Mouse (Mus musculus) intestine, embryonic 15.5 days (tissue): ENCODE measurements around the gene Coro1b. TPM values are rescaled to one million over a fixed set of nuclear protein-coding genes. Genes with fewer than 3 reads are reported as not detected.

Source experiments
- ATAC-seq: fragments of 200-750 bp; cut with Nextera tagmentation; 2 replicates; pipeline ENCODE4 v1.8.0; 2017; ENCODE audit warnings: moderate TSS enrichment, moderate library complexity
- H3K27ac ChIP-seq: fragments of 300-500 bp; sonication (generic); 2 replicates; pipeline ENCODE4 v1.5.1; 2015; ENCODE audit warnings: mild to moderate bottlenecking, inconsistent platforms
- H3K27me3 ChIP-seq: fragments of 300-500 bp; sonication (generic); replicated peaks from 2 replicates; pipeline ENCODE4 v1.6.1; 2015; ENCODE audit warnings: inconsistent platforms
- H3K36me3 ChIP-seq: fragments of 300-500 bp; sonication (generic); 2 replicates; pipeline ENCODE4 v1.6.1; 2015; ENCODE audit warnings: inconsistent platforms
- H3K4me1 ChIP-seq: fragments of 300-500 bp; sonication (generic); replicated peaks from 2 replicates; pipeline ENCODE4 v1.6.1; 2015; ENCODE audit warnings: inconsistent platforms
- H3K4me2 ChIP-seq: fragments of 300-500 bp; sonication (generic); replicated peaks from 2 replicates; pipeline ENCODE4 v1.6.1; 2015; ENCODE audit warnings: mild to moderate bottlenecking, inconsistent platforms
- H3K4me3 ChIP-seq: fragments of 300-500 bp; sonication (generic); replicated peaks from 2 replicates; pipeline ENCODE4 v1.5.1; 2015; ENCODE audit warnings: inconsistent platforms
- H3K9ac ChIP-seq: fragments of 300-500 bp; sonication (generic); 2 replicates; pipeline ENCODE4 v1.6.1; 2015; ENCODE audit warnings: inconsistent platforms
- H3K9me3 ChIP-seq: fragments of 300-500 bp; sonication (generic); 2 replicates; pipeline ENCODE4 v1.6.1; 2016; ENCODE audit warnings: inconsistent platforms
- WGBS: fragments of 180-500 bp; shearing (Covaris S2); methylation state at CpG from one replicate; pipeline ENCODE4 v1.1.7; 2015; 5-methylcytosine and 5-hydroxymethylcytosine counted together
- polyA plus RNA-seq: library from polyadenylated mRNA; unstranded; fragments of >200 nt; fragmentation: Nextera tagmentation; extraction: Ambion mirVana; gene quantifications from 2 replicates; pipeline ENCODE4 v1.2.1, GENCODE M21; 2015

Gene Coro1b
- polyA plus RNA-seq, 1 experiment from 2014 or later: 207 TPM

- H3K27ac ChIP-seq: no peak overlapping the region
- H3K9me3 ChIP-seq: no peaks in the 10 kb centered on the region
- peaks cover 7% of the 10 kb centered on the region; the same call in 1 of the 2 replicates for H3K36me3 ChIP-seq
- H3K4me2 ChIP-seq: no peak overlapping the region
- H3K4me1 ChIP-seq: peaks cover 18% of the 10 kb centered on the region
- H3K9ac ChIP-seq: no peak overlapping the region
- ATAC-seq: no peak
- 63% methylated on average over 3 of the region's 3 CpGs for WGBS
- H3K4me3 ChIP-seq: no peak overlapping the region
- no peaks in the 10 kb centered on the region for H3K27me3 ChIP-seq
Measured at GRCm38 (mm10) chr19:4147022-4147405, 1.4 kb upstream of the Coro1b start.

GRCm38 (mm10) chr19:4147782-4148490, 483 bp upstream of the Coro1b start:
- no peaks in the 10 kb centered on the region for H3K9me3 ChIP-seq
- H3K27me3 ChIP-seq: no peaks in the 10 kb centered on the region
- peaks cover 18% of the 10 kb centered on the region for H3K4me1 ChIP-seq
- peak overlapping the region; percentile 82 for H3K4me2 ChIP-seq
- 41% methylated on average over 9 of the region's 9 CpGs for WGBS
- no peak overlapping the region for H3K27ac ChIP-seq
- ATAC-seq: peak; percentile 44; the same call in 1 of the 2 replicates
- peaks cover 9% of the 10 kb centered on the region; the same call in 1 of the 2 replicates for H3K36me3 ChIP-seq
- H3K4me3 ChIP-seq: peak overlapping the region; percentile 91
- H3K9ac ChIP-seq: peak overlapping the region; percentile 91

- WGBS: under 1% methylated on average over 7 of the region's 8 CpGs
- Histone ChIP-seq H3K4me1 (peaks cover 18% of the 10 kb centered on the region), H3K27me3 (no peaks in the 10 kb centered on the region), H3K4me3 (peak overlapping the region; percentile 91), H3K27ac (peak overlapping the region; percentile 72), H3K36me3 (peaks cover 9% of the 10 kb centered on the region), H3K4me2 (peak overlapping the region; percentile 82), H3K9me3 (no peaks in the 10 kb centered on the region), H3K9ac (peak overlapping the region; percentile 91)
- ATAC-seq: peak; percentile 55; the same call in 1 of the 2 replicates
Measured at GRCm38 (mm10) chr19:4148819-4149218, 400 bp downstream of the Coro1b start.

- Histone ChIP-seq H3K4me1 (peaks cover 18% of the 10 kb centered on the region), H3K27me3 (no peaks in the 10 kb centered on the region), H3K4me3 (peak overlapping the region; percentile 91), H3K4me2 (peak overlapping the region; percentile 82), H3K27ac (no peak overlapping the region; the same call in 1 of the 2 replicates), H3K36me3 (peaks cover 9% of the 10 kb centered on the region), H3K9me3 (no peaks in the 10 kb centered on the region), H3K9ac (peak overlapping the region; percentile 91)
- ATAC-seq: 0 out of 2 replicates have a peak, but pooled peaks have one; percentile 5
- 79% methylated on average over 11 of the region's 11 CpGs for WGBS
Measured at GRCm38 (mm10) chr19:4149283-4149682, 864 bp downstream of the Coro1b start.

GRCm38 (mm10) chr19:4149764-4150461, 1.5 kb downstream of the Coro1b start:
- Histone ChIP-seq H3K36me3 (peaks cover 9% of the 10 kb centered on the region), H3K9ac (0 out of 2 replicates have a peak overlapping the region, but pooled peaks have one; percentile 91), H3K27ac (no peak overlapping the region), H3K27me3 (no peaks in the 10 kb centered on the region), H3K4me2 (peak overlapping the region; percentile 82), H3K4me1 (peaks cover 18% of the 10 kb centered on the region), H3K4me3 (peak overlapping the region; percentile 91), H3K9me3 (no peaks in the 10 kb centered on the region)
- ATAC-seq: 0 out of 2 replicates have a peak, but pooled peaks have one; percentile 4
- 92% methylated on average over 17 of the region's 17 CpGs for WGBS

- 89% methylated on average over 22 of the region's 22 CpGs for WGBS
- Histone ChIP-seq H3K4me2 (no peak overlapping the region), H3K36me3 (peaks cover 9% of the 10 kb centered on the region), H3K4me3 (no peak overlapping the region), H3K9ac (no peak overlapping the region), H3K9me3 (no peaks in the 10 kb centered on the region), H3K27ac (no peak overlapping the region), H3K27me3 (no peaks in the 10 kb centered on the region), H3K4me1 (peaks cover 18% of the 10 kb centered on the region)
- no peak for ATAC-seq
Measured at GRCm38 (mm10) chr19:4150567-4151487, 2.4 kb downstream of the Coro1b start.

- no peak overlapping the region for H3K4me3 ChIP-seq
- H3K36me3 ChIP-seq: peaks cover 9% of the 10 kb centered on the region
- no peak overlapping the region for H3K4me2 ChIP-seq
- no peak overlapping the region for H3K9ac ChIP-seq
- no peak overlapping the region for H3K27ac ChIP-seq
- H3K4me1 ChIP-seq: peaks cover 18% of the 10 kb centered on the region
- 70% methylated on average over 5 of the region's 5 CpGs for whole genome bisulfite sequencing
- H3K27me3 ChIP-seq: no peaks in the 10 kb centered on the region
- no peaks in the 10 kb centered on the region for H3K9me3 ChIP-seq
- no peak for ATAC-seq
Measured at GRCm38 (mm10) chr19:4151488-4151860, 3.1 kb downstream of the Coro1b start.

- ATAC-seq: no peak
- no peak overlapping the region for H3K27ac ChIP-seq
- H3K9me3 ChIP-seq: no peaks in the 10 kb centered on the region
- H3K9ac ChIP-seq: no peak overlapping the region
- H3K27me3 ChIP-seq: no peaks in the 10 kb centered on the region
- no peak overlapping the region for H3K4me2 ChIP-seq
- H3K4me3 ChIP-seq: no peak overlapping the region
- H3K36me3 ChIP-seq: peaks cover 9% of the 10 kb centered on the region
- WGBS: 88% methylated on average over 5 of the region's 5 CpGs
- H3K4me1 ChIP-seq: peaks cover 18% of the 10 kb centered on the region
Measured at GRCm38 (mm10) chr19:4151898-4152297, 3.5 kb downstream of the Coro1b start.

GRCm38 (mm10) chr19:4152445-4153231, 4.2 kb downstream of the Coro1b start:
- H3K9ac ChIP-seq: no peak overlapping the region
- ATAC-seq: no peak
- H3K27me3 ChIP-seq: no peaks in the 10 kb centered on the region
- H3K4me2 ChIP-seq: no peak overlapping the region
- H3K9me3 ChIP-seq: no peaks in the 10 kb centered on the region
- H3K4me3 ChIP-seq: no peak overlapping the region
- peaks cover 16% of the 10 kb centered on the region for H3K4me1 ChIP-seq
- H3K36me3 ChIP-seq: peaks cover 15% of the 10 kb centered on the region
- WGBS: 85% methylated on average over 8 of the region's 8 CpGs
- H3K27ac ChIP-seq: no peak overlapping the region

- peaks cover 12% of the 10 kb centered on the region for H3K4me1 ChIP-seq
- ATAC-seq: no peak
- H3K9ac ChIP-seq: no peak within 1 kb of the TSS
- H3K4me2 ChIP-seq: no peak within 1 kb of the TSS
- no peaks in the 10 kb centered on the region for H3K27me3 ChIP-seq
- peaks cover 15% of the 10 kb centered on the region for H3K36me3 ChIP-seq
- no peaks in the 10 kb centered on the region for H3K9me3 ChIP-seq
- WGBS: 66% methylated on average over 11 of the region's 11 CpGs
- no peak within 1 kb of the TSS for H3K4me3 ChIP-seq
- no peak within 1 kb of the TSS for H3K27ac ChIP-seq
Measured at GRCm38 (mm10) chr19:4153232-4153654, 4.8 kb downstream of the Coro1b start, which contains the start of gene Ptprcap. Gene Ptprcap (plus strand): TSS chr19:4153604.

GRCm38 (mm10) chr19:4154437-4155222, 6.2 kb downstream of the Coro1b start:
- Histone ChIP-seq H3K4me1 (peaks cover 5% of the 10 kb centered on the region), H3K9me3 (no peaks in the 10 kb centered on the region), H3K27me3 (no peaks in the 10 kb centered on the region), H3K9ac (no peak overlapping the region), H3K4me2 (no peak overlapping the region), H3K36me3 (peaks cover 25% of the 10 kb centered on the region), H3K27ac (no peak overlapping the region), H3K4me3 (no peak overlapping the region)
- ATAC-seq: no peak
- WGBS: 73% methylated on average over 13 of the region's 13 CpGs
